Mouse (Mus musculus): ENCODE measurements around the gene Lrfn5. TPM values are rescaled to one million over a fixed set of nuclear protein-coding genes. Genes with fewer than 3 reads are reported as not detected.
A peak's percentile ranks its signal among the peaks of the same experiment; 100 is the strongest.

Lrfn5 gene
- polyA plus RNA-seq, 1 experiment from 2014 or later, result 5.8 TPM

GRCm38 (mm10) chr12:61607871-61608270 lies 84.9 kb downstream of the Lrfn5 start:
- Histone ChIP-seq H3K4me3 (ENCODE audit: low read depth, low read length) (no peak overlapping the region), H3K4me1 (ENCODE audit: control insufficient read depth, insufficient read depth, low read length) (no peaks in the 10 kb centered on the region), H3K9me3 (ENCODE audit: control insufficient read depth, low read length) (no peaks in the 10 kb centered on the region), H3K27me3 (ENCODE audit: control insufficient read depth, insufficient read depth, low read length) (no peaks in the 10 kb centered on the region), H3K4me2 (ENCODE audit: low read depth) (no peak overlapping the region), H3K27ac (ENCODE audit: low read depth, low read length) (no peak overlapping the region), H3K36me3 (ENCODE audit: control insufficient read depth, insufficient read depth, low read length) (no peaks in the 10 kb centered on the region), H3K9ac (ENCODE audit: low read length) (no peak overlapping the region)
- 95% methylated on average over 3 of the region's 3 CpGs for WGBS
- DNase-seq (ENCODE audit: low spot score), result no peak
- ATAC-seq (ENCODE audit: insufficient read depth, low FRiP score, low TSS enrichment), result no peak

- Histone ChIP-seq H3K4me3 (ENCODE audit: low read depth, low read length) (no peak overlapping the region), H3K27me3 (ENCODE audit: control insufficient read depth, insufficient read depth, low read length) (no peaks in the 10 kb centered on the region), H3K4me1 (ENCODE audit: control insufficient read depth, insufficient read depth, low read length) (no peaks in the 10 kb centered on the region), H3K27ac (ENCODE audit: low read depth, low read length) (no peak overlapping the region), H3K36me3 (ENCODE audit: control insufficient read depth, insufficient read depth, low read length) (no peaks in the 10 kb centered on the region), H3K9me3 (ENCODE audit: control insufficient read depth, low read length) (no peaks in the 10 kb centered on the region), H3K4me2 (ENCODE audit: low read depth) (no peak overlapping the region), H3K9ac (ENCODE audit: low read length) (no peak overlapping the region)
- no peak for ATAC-seq (ENCODE audit: insufficient read depth, low FRiP score, low TSS enrichment)
- WGBS, result 81% methylated on average over 1 of the region's 1 CpGs
- no peak for DNase-seq (ENCODE audit: low spot score)
Measured at GRCm38 (mm10) chr12:61610081-61610480, 87.1 kb downstream of the Lrfn5 start.

GRCm38 (mm10) chr12:61624532-61624931 lies 101.6 kb downstream of the Lrfn5 start:
- DNase-seq (ENCODE audit: low spot score) (no peak), ATAC-seq (ENCODE audit: insufficient read depth, low FRiP score, low TSS enrichment) (no peak)
- Histone ChIP-seq H3K4me1 (ENCODE audit: control insufficient read depth, insufficient read depth, low read length) (no peaks in the 10 kb centered on the region), H3K9ac (ENCODE audit: low read length) (no peak overlapping the region), H3K4me2 (ENCODE audit: low read depth) (no peak overlapping the region), H3K27ac (ENCODE audit: low read depth, low read length) (no peak overlapping the region), H3K9me3 (ENCODE audit: control insufficient read depth, low read length) (no peaks in the 10 kb centered on the region), H3K4me3 (ENCODE audit: low read depth, low read length) (no peak overlapping the region), H3K27me3 (ENCODE audit: control insufficient read depth, insufficient read depth, low read length) (no peaks in the 10 kb centered on the region), H3K36me3 (ENCODE audit: control insufficient read depth, insufficient read depth, low read length) (no peaks in the 10 kb centered on the region)

GRCm38 (mm10) chr12:61654380-61654779 lies 131.4 kb downstream of the Lrfn5 start:
- H3K4me3 ChIP-seq (ENCODE audit: low read depth, low read length), result no peak overlapping the region
- H3K36me3 ChIP-seq (ENCODE audit: control insufficient read depth, insufficient read depth, low read length), result no peaks in the 10 kb centered on the region
- no peak overlapping the region for H3K4me2 ChIP-seq (ENCODE audit: low read depth)
- no peaks in the 10 kb centered on the region for H3K9me3 ChIP-seq (ENCODE audit: control insufficient read depth, low read length)
- no peak for DNase-seq (ENCODE audit: low spot score)
- 88% methylated on average over 5 of the region's 5 CpGs for WGBS
- no peaks in the 10 kb centered on the region for H3K4me1 ChIP-seq (ENCODE audit: control insufficient read depth, insufficient read depth, low read length)
- ATAC-seq (ENCODE audit: insufficient read depth, low FRiP score, low TSS enrichment), result no peak
- H3K27ac ChIP-seq (ENCODE audit: low read depth, low read length), result no peak overlapping the region
- H3K9ac ChIP-seq (ENCODE audit: low read length), result no peak overlapping the region
- H3K27me3 ChIP-seq (ENCODE audit: control insufficient read depth, insufficient read depth, low read length), result no peaks in the 10 kb centered on the region

- Histone ChIP-seq H3K4me3 (ENCODE audit: low read depth, low read length) (no peak overlapping the region), H3K9ac (ENCODE audit: low read length) (no peak overlapping the region), H3K4me1 (ENCODE audit: control insufficient read depth, insufficient read depth, low read length) (no peaks in the 10 kb centered on the region), H3K9me3 (ENCODE audit: control insufficient read depth, low read length) (no peaks in the 10 kb centered on the region), H3K4me2 (ENCODE audit: low read depth) (no peak overlapping the region), H3K27me3 (ENCODE audit: control insufficient read depth, insufficient read depth, low read length) (no peaks in the 10 kb centered on the region), H3K27ac (ENCODE audit: low read depth, low read length) (no peak overlapping the region), H3K36me3 (ENCODE audit: control insufficient read depth, insufficient read depth, low read length) (no peaks in the 10 kb centered on the region)
- ATAC-seq (ENCODE audit: insufficient read depth, low FRiP score, low TSS enrichment) (no peak), DNase-seq (ENCODE audit: low spot score) (peak; percentile 28)
Measured at GRCm38 (mm10) chr12:61723158-61723557, 200.2 kb downstream of the Lrfn5 start.

- Histone ChIP-seq H3K4me3 (ENCODE audit: low read depth, low read length) (no peak overlapping the region), H3K4me2 (ENCODE audit: low read depth) (no peak overlapping the region), H3K36me3 (ENCODE audit: control insufficient read depth, insufficient read depth, low read length) (no peaks in the 10 kb centered on the region), H3K9ac (ENCODE audit: low read length) (no peak overlapping the region), H3K27ac (ENCODE audit: low read depth, low read length) (no peak overlapping the region), H3K4me1 (ENCODE audit: control insufficient read depth, insufficient read depth, low read length) (no peaks in the 10 kb centered on the region), H3K9me3 (ENCODE audit: control insufficient read depth, low read length) (no peaks in the 10 kb centered on the region), H3K27me3 (ENCODE audit: control insufficient read depth, insufficient read depth, low read length) (no peaks in the 10 kb centered on the region)
- ATAC-seq (ENCODE audit: insufficient read depth, low FRiP score, low TSS enrichment) (no peak), DNase-seq (ENCODE audit: low spot score) (no peak)
- WGBS, result 87% methylated on average over 4 of the region's 4 CpGs
Measured at GRCm38 (mm10) chr12:61807073-61807605, 284.2 kb downstream of the Lrfn5 start.

- peak; percentile 22 for DNase-seq (ENCODE audit: low spot score)
- no peaks in the 10 kb centered on the region for H3K27me3 ChIP-seq (ENCODE audit: control insufficient read depth, insufficient read depth, low read length)
- ATAC-seq (ENCODE audit: insufficient read depth, low FRiP score, low TSS enrichment), result no peak
- no peaks in the 10 kb centered on the region for H3K9me3 ChIP-seq (ENCODE audit: control insufficient read depth, low read length)
- WGBS, result 95% methylated on average over 5 of the region's 5 CpGs
- H3K4me2 ChIP-seq (ENCODE audit: low read depth), result no peak overlapping the region
- no peak overlapping the region for H3K4me3 ChIP-seq (ENCODE audit: low read depth, low read length)
- no peak overlapping the region for H3K27ac ChIP-seq (ENCODE audit: low read depth, low read length)
- no peak overlapping the region for H3K9ac ChIP-seq (ENCODE audit: low read length)
- no peaks in the 10 kb centered on the region for H3K4me1 ChIP-seq (ENCODE audit: control insufficient read depth, insufficient read depth, low read length)
- H3K36me3 ChIP-seq (ENCODE audit: control insufficient read depth, insufficient read depth, low read length), result no peaks in the 10 kb centered on the region
Measured at GRCm38 (mm10) chr12:61823601-61824000, 300.7 kb downstream of the Lrfn5 start.

GRCm38 (mm10) chr12:61826311-61826710 lies 303.4 kb downstream of the Lrfn5 start:
- no peaks in the 10 kb centered on the region for H3K27me3 ChIP-seq (ENCODE audit: control insufficient read depth, insufficient read depth, low read length)
- H3K36me3 ChIP-seq (ENCODE audit: control insufficient read depth, insufficient read depth, low read length), result no peaks in the 10 kb centered on the region
- no peak overlapping the region for H3K4me2 ChIP-seq (ENCODE audit: low read depth)
- H3K9ac ChIP-seq (ENCODE audit: low read length), result no peak overlapping the region
- ATAC-seq (ENCODE audit: insufficient read depth, low FRiP score, low TSS enrichment) (no peak), DNase-seq (ENCODE audit: low spot score) (no peak)
- no peaks in the 10 kb centered on the region for H3K9me3 ChIP-seq (ENCODE audit: control insufficient read depth, low read length)
- 21% methylated on average over 1 of the region's 1 CpGs for WGBS
- no peak overlapping the region for H3K27ac ChIP-seq (ENCODE audit: low read depth, low read length)
- H3K4me1 ChIP-seq (ENCODE audit: control insufficient read depth, insufficient read depth, low read length), result no peaks in the 10 kb centered on the region
- no peak overlapping the region for H3K4me3 ChIP-seq (ENCODE audit: low read depth, low read length)

GRCm38 (mm10) chr12:61842599-61843291 lies 319.8 kb downstream of the Lrfn5 start:
- Histone ChIP-seq H3K4me2 (ENCODE audit: low read depth) (no peak overlapping the region), H3K27ac (ENCODE audit: low read depth, low read length) (no peak overlapping the region), H3K4me3 (ENCODE audit: low read depth, low read length) (no peak overlapping the region), H3K36me3 (ENCODE audit: control insufficient read depth, insufficient read depth, low read length) (no peaks in the 10 kb centered on the region), H3K9me3 (ENCODE audit: control insufficient read depth, low read length) (no peaks in the 10 kb centered on the region), H3K9ac (ENCODE audit: low read length) (no peak overlapping the region), H3K4me1 (ENCODE audit: control insufficient read depth, insufficient read depth, low read length) (no peaks in the 10 kb centered on the region), H3K27me3 (ENCODE audit: control insufficient read depth, insufficient read depth, low read length) (no peaks in the 10 kb centered on the region)
- WGBS, result 93% methylated on average over 9 of the region's 9 CpGs
- DNase-seq (ENCODE audit: low spot score), result no peak
- ATAC-seq (ENCODE audit: insufficient read depth, low FRiP score, low TSS enrichment), result no peak

All from neural tube, embryonic 11.5 days (tissue).